Mouse (Mus musculus) liver, postnatal 0 days (tissue): ENCODE data around the gene Lrrc4c. TPM values are rescaled to one million over a fixed set of nuclear protein-coding genes. Genes with fewer than 3 reads are reported as not detected.

Experiments used
- ATAC-seq: fragments of 200-750 bp; cut with Nextera tagmentation; 2 replicates; pipeline ENCODE4 v1.8.0; 2017; ENCODE audit warnings: mild to moderate bottlenecking, moderate library complexity
- DNase-seq: peaks from one replicate; pipeline ENCODE4 v3.0.0-alpha.2; 2016
- H3K27ac ChIP-seq: fragments of 300-500 bp; sonication (generic); 2 replicates; pipeline ENCODE4 v1.5.1; 2014; ENCODE audit warnings: antibody characterized with exemption, moderate library complexity, mild to moderate bottlenecking, low read depth
- H3K27me3 ChIP-seq: fragments of 300-500 bp; sonication (generic); 2 replicates; pipeline ENCODE4 v1.6.1; 2014; ENCODE audit warnings: low read length, control low read depth, mixed read lengths; ENCODE audit not compliant: insufficient read depth
- H3K36me3 ChIP-seq: fragments of 300-500 bp; sonication (generic); replicated peaks from 2 replicates; pipeline ENCODE4 v1.6.1; 2014; ENCODE audit warnings: mild to moderate bottlenecking, control low read depth, low read length, moderate library complexity, mixed read lengths; ENCODE audit not compliant: insufficient read depth
- H3K4me1 ChIP-seq: fragments of 300-500 bp; sonication (generic); 2 replicates; pipeline ENCODE4 v1.6.1; 2014; ENCODE audit warnings: antibody characterized with exemption, mild to moderate bottlenecking, control low read depth; ENCODE audit not compliant: insufficient read depth
- H3K4me2 ChIP-seq: fragments of 300-500 bp; sonication (generic); 2 replicates; pipeline ENCODE4 v1.6.1; 2014; ENCODE audit warnings: low read depth, mild to moderate bottlenecking, low read length, moderate library complexity, mixed read lengths
- H3K4me3 ChIP-seq: fragments of 300-500 bp; sonication (generic); 2 replicates; pipeline ENCODE4 v1.5.1; 2014; ENCODE audit warnings: low read depth, low read length
- H3K9ac ChIP-seq: fragments of 300-500 bp; sonication (generic); replicated peaks from 2 replicates; pipeline ENCODE4 v1.6.1; 2014; ENCODE audit warnings: mild to moderate bottlenecking, moderate library complexity
- H3K9me3 ChIP-seq: fragments of 300-500 bp; sonication (generic); 2 replicates; pipeline ENCODE4 v1.6.1; 2016; ENCODE audit warnings: mild to moderate bottlenecking, control low read depth, low read length, mixed read lengths
- CTCF ChIP-seq: sonication (generic); IDR thresholded peaks from 2 replicates; pipeline ENCODE4 v1.5.1; 2016; ENCODE audit warnings: antibody characterized with exemption, low read depth
- EP300 ChIP-seq: IDR thresholded peaks from 2 replicates; pipeline ENCODE4 v1.6.1; 2016; ENCODE audit warnings: antibody characterized with exemption, low read depth, mild to moderate bottlenecking
- WGBS: fragments of 180-500 bp; shearing (Covaris S2); extraction: QIAGEN DNeasy Blood & Tissue Kit; methylation state at CpG from one replicate; pipeline ENCODE4 v1.1.7; 2014; ENCODE audit not compliant: insufficient replicate concordance; 5-methylcytosine and 5-hydroxymethylcytosine counted together
- polyA plus RNA-seq: library from polyadenylated mRNA; unstranded; fragments of >200 nt; fragmentation: Nextera tagmentation; extraction: Ambion mirVana; gene quantifications from 2 replicates; pipeline ENCODE4 v1.2.1, GENCODE M21; 2015

Gene Lrrc4c
- polyA plus RNA-seq, 1 experiment from 2014 or later, result 0.36 TPM

DNA sequence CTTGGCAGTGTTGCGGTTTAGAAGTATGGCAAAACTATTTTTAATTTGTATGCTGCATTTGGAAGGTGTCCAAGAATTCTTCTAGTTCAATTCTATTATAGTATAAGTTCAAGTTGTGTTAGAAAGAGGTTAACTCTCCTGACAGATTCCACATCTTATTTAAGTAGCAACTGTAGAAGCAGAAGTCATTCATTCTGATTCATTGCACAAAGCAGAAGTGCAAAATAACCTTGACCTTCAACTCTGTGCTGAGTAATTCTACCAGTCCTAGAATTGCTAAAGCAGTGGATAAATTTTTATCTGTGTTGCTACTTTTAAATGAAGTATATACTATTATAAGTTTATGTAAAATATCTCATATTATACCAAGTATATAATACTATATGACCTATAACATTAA is 916.1 kb downstream of the Lrrc4c start:
- Histone ChIP-seq H3K27ac (no peak overlapping the region), H3K9me3 (no peaks in the 10 kb centered on the region), H3K36me3 (no peaks in the 10 kb centered on the region), H3K4me2 (no peak overlapping the region), H3K27me3 (no peaks in the 10 kb centered on the region), H3K4me3 (no peak overlapping the region), H3K9ac (no peak overlapping the region), H3K4me1 (no peaks in the 10 kb centered on the region)
- ATAC-seq (no peak), DNase-seq (no peak)
- 71% methylated on average over 1 of the region's 1 CpGs for WGBS
- TF ChIP-seq CTCF (no peak), EP300 (no peak)

DNA sequence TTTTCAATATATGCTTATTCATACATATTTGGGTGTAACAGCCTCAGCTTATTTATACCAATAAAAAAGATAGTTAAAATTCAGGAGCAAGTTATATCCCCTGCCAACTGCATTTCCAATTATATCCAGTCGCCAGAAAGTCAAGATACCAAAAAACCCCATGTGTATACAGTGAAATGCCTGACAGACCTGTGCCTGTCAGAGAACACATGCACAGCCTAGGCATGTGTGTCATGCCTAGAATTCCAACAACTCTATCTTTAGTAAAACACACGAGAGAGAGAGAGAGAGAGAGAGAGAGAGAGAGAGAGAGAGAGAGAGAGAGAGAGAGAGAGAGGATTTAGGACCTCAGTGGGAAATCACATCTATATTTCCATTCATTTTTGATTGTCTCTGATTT is 956.7 kb downstream of the Lrrc4c start:
- DNase-seq (no peak), ATAC-seq (no peak)
- WGBS, result 51% methylated on average over 2 of the region's 2 CpGs
- no peaks in the 10 kb centered on the region for H3K4me1 ChIP-seq
- H3K9ac ChIP-seq, result no peak overlapping the region
- no peaks in the 10 kb centered on the region for H3K36me3 ChIP-seq
- TF ChIP-seq EP300, result no peak
- no peak for TF ChIP-seq CTCF
- H3K4me3 ChIP-seq, result no peak overlapping the region
- H3K9me3 ChIP-seq, result no peaks in the 10 kb centered on the region
- H3K27ac ChIP-seq, result no peak overlapping the region
- H3K27me3 ChIP-seq, result no peaks in the 10 kb centered on the region
- no peak overlapping the region for H3K4me2 ChIP-seq

DNA sequence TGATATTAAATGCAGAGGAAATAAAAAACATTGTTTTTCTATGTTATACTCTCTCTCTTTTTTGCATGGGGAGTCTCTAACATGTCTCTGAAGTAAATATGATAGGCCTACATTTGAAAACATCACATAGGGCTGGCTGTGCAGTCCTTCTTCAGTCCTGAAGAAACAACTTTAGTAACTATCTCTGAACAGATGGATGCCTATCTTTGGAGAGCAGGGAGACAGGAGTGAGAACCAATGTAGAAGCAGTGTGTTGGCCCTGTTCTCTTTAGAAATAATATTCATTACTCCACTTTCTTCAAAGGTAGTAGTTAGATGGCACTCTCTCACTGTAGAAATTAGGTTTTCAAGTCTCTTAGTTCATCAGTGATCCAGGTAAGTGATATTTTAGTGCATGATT is 967.0 kb downstream of the Lrrc4c start:
- no peaks in the 10 kb centered on the region for H3K4me1 ChIP-seq
- H3K36me3 ChIP-seq, result no peaks in the 10 kb centered on the region
- no peaks in the 10 kb centered on the region for H3K9me3 ChIP-seq
- ATAC-seq (no peak), DNase-seq (no peak)
- H3K4me2 ChIP-seq, result no peak overlapping the region
- no peak overlapping the region for H3K9ac ChIP-seq
- no peak overlapping the region for H3K4me3 ChIP-seq
- no peaks in the 10 kb centered on the region for H3K27me3 ChIP-seq
- TF ChIP-seq CTCF (no peak), EP300 (no peak)
- H3K27ac ChIP-seq, result no peak overlapping the region

DNA sequence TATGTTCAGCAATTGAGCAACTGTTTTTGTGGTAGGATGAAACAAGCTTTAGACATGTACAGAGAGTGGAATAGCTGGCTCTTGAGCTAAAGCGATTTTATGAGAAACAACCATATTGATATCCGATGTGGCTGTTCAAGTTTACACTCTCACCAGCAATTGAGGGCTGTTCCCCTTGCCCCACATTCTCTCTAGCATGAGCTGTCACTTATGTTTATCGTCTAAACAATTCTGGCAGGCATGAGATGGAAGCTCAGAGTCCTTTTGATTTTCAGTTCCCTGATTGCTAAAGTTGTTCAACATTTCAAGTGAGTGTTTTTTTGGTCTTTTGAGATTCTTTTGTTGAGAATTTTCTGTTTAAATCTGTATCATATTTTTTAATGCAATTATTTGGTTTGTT is 976.2 kb downstream of the Lrrc4c start:
- Histone ChIP-seq H3K9ac (no peak overlapping the region), H3K36me3 (no peaks in the 10 kb centered on the region), H3K4me3 (no peak overlapping the region), H3K27me3 (no peaks in the 10 kb centered on the region), H3K4me1 (no peaks in the 10 kb centered on the region), H3K9me3 (no peaks in the 10 kb centered on the region), H3K27ac (no peak overlapping the region), H3K4me2 (no peak overlapping the region)
- no peak for ATAC-seq
- TF ChIP-seq CTCF (no peak), EP300 (no peak)
- WGBS, result 73% methylated on average over 3 of the region's 3 CpGs
- DNase-seq, result no peak

DNA sequence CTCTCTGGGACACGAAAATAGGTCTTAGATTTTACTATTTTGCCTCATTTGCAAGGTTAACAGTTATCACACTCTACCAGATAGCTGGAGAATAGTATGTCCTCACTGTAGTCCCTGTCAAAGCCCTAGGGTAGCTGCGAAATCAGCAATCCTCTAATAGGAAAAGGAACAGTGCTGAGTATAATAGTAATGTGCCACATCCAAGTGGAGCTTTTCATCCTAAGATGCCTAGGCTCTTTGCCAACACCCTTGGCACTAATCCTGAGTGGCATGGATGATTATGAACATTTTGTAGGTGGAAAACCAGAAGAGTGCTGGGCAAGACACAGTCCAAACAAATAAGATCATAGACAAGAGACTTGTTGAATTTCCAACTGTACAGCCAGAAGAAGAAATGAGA is 981.7 kb downstream of the Lrrc4c start:
- WGBS, result 49% methylated on average over 2 of the region's 2 CpGs
- no peak for ATAC-seq

DNA sequence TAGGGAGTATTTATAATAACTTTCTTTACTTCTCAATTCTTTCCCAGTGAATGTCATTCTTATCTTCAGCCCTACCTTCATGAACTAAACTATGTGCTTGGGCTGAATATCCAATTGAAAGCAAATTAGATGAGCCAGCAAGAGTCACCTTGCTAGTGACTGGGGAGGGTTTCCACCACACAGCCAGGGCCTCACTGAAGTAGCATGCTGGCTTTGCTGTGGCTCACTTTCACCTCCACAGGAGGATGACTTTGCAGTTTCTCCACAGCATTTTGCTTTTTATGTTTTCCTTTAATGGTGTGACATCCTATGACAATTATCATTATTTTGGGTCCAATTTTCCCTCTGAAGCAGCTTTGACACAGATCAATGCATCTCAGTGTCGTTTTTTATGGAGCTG is 1000.0 kb downstream of the Lrrc4c start:
- H3K9ac ChIP-seq, result no peak overlapping the region
- no peak overlapping the region for H3K4me2 ChIP-seq
- H3K36me3 ChIP-seq, result no peaks in the 10 kb centered on the region
- WGBS, result 53% methylated on average over 1 of the region's 1 CpGs
- H3K27me3 ChIP-seq, result no peaks in the 10 kb centered on the region
- H3K4me3 ChIP-seq, result no peak overlapping the region
- H3K4me1 ChIP-seq, result no peaks in the 10 kb centered on the region
- no peaks in the 10 kb centered on the region; the same call in 1 of the 2 replicates for H3K9me3 ChIP-seq
- DNase-seq (no peak), ATAC-seq (no peak)
- TF ChIP-seq EP300 (no peak), CTCF (no peak)
- no peak overlapping the region for H3K27ac ChIP-seq

More for the DNA sequence above, 981.7 kb downstream of the Lrrc4c start:
- no peak overlapping the region for H3K9ac ChIP-seq
- H3K4me3 ChIP-seq, result no peak overlapping the region
- H3K27ac ChIP-seq, result no peak overlapping the region
- no peaks in the 10 kb centered on the region for H3K27me3 ChIP-seq
- no peaks in the 10 kb centered on the region for H3K9me3 ChIP-seq
- no peak overlapping the region for H3K4me2 ChIP-seq
- H3K36me3 ChIP-seq, result no peaks in the 10 kb centered on the region
- TF ChIP-seq EP300 (no peak), CTCF (no peak)
- H3K4me1 ChIP-seq, result no peaks in the 10 kb centered on the region
- DNase-seq, result no peak

DNA sequence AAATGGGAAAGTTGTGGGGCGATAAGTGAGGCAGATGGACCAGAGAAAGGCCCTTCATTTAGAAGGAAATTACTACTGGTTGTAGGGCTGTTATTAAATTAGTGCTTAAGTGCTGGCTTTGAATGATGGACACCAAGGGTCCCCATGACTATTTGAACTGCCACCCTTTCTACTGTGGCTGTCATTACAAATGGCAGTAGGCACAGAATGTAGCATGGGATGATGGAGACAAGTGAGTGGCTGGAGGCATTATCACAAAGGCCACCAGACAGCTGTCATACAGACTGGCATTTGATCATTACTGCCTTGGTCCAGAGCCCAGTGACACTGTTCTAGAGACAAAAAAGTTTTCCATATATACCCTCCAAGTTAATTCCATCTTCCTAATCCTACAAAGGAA is 1000.6 kb downstream of the Lrrc4c start:
- Histone ChIP-seq H3K4me3 (no peak overlapping the region), H3K4me2 (no peak overlapping the region)
- ATAC-seq, result no peak

More for the DNA sequence above, 1000.6 kb downstream of the Lrrc4c start:
- no peaks in the 10 kb centered on the region; the same call in 1 of the 2 replicates for H3K9me3 ChIP-seq
- H3K36me3 ChIP-seq, result no peaks in the 10 kb centered on the region
- no peak overlapping the region for H3K9ac ChIP-seq
- TF ChIP-seq CTCF (no peak), EP300 (no peak)
- H3K27me3 ChIP-seq, result no peaks in the 10 kb centered on the region
- WGBS, result 78% methylated on average over 1 of the region's 1 CpGs
- H3K4me1 ChIP-seq, result no peaks in the 10 kb centered on the region
- H3K27ac ChIP-seq, result no peak overlapping the region
- DNase-seq, result no peak
